Mouse (Mus musculus) CH12.LX (cell line): ENCODE results near the gene Coq6. TPM values are rescaled to one million over a fixed set of nuclear protein-coding genes. Genes with fewer than 3 reads are reported as not detected.
A peak's percentile ranks its signal among the peaks of the same experiment; 100 is the strongest.

Experiments
- DNase-seq: peaks from one replicate; pipeline ENCODE4 v3.0.0-alpha.2; 2013; ENCODE audit errors: extremely low read depth
- H3K27ac ChIP-seq: 2 replicates; pipeline ENCODE4 v1.5.1; 2012; ENCODE audit warnings: low read depth, mild to moderate bottlenecking, control low read depth, moderate library complexity; ENCODE audit not compliant: insufficient read depth
- H3K27me3 ChIP-seq: replicated peaks from 2 replicates; pipeline ENCODE3; 2012; ENCODE audit warnings: inconsistent platforms
- H3K36me3 ChIP-seq, 2 experiments: replicated peaks in 1 of 2; 2 replicates each; pipeline versions ENCODE3 to v1.6.1; 2012; ENCODE audit warnings: inconsistent platforms in 1 of 2, low read length in 1 of 2, mild to moderate bottlenecking in 1 of 2, mixed read lengths in 1 of 2, moderate library complexity in 1 of 2; ENCODE audit not compliant: control insufficient read depth in 1 of 2, insufficient read depth in 1 of 2
- H3K4me1 ChIP-seq, 2 experiments: 2 replicates each; pipeline ENCODE4 v1.6.1; 2012; ENCODE audit warnings: inconsistent platforms in 1 of 2, moderate library complexity in 1 of 2; ENCODE audit not compliant: insufficient read depth in 2 of 2, control insufficient read depth in 1 of 2
- H3K4me2 ChIP-seq: 2 replicates; pipeline ENCODE4 v1.6.1; 2012; ENCODE audit warnings: low read depth, mild to moderate bottlenecking, control low read depth; ENCODE audit not compliant: poor library complexity, insufficient read depth, severe bottlenecking
- H3K4me3 ChIP-seq, 3 experiments: fragments of 150-350 bp in 1 of 3; sonication (generic) in 1 of 3; replicated peaks in 1 of 3; 2 replicates each; pipeline versions ENCODE3 to v1.5.1; 2011 to 2012; ENCODE audit warnings: low read depth in 2 of 3, low read length in 2 of 3, mild to moderate bottlenecking in 2 of 3, moderate library complexity in 2 of 3, control low read depth in 1 of 3, improper control_type of control experiment in 1 of 3, inconsistent platforms in 1 of 3, mixed read lengths in 1 of 3; ENCODE audit not compliant: poor library complexity in 1 of 3
- H3K79me2 ChIP-seq: replicated peaks from 2 replicates; pipeline ENCODE4 v1.6.1; 2012; ENCODE audit warnings: mild to moderate bottlenecking, moderate library complexity; ENCODE audit not compliant: control insufficient read depth, poor library complexity, insufficient read depth, severe bottlenecking; ENCODE audit errors: extremely low read depth
- H3K9ac ChIP-seq: 2 replicates; pipeline ENCODE4 v1.6.1; 2012; ENCODE audit warnings: low read depth, mild to moderate bottlenecking, control low read depth, moderate library complexity; ENCODE audit not compliant: insufficient read depth
- H3K9me3 ChIP-seq: replicated peaks from 2 replicates; pipeline ENCODE3; 2012; ENCODE audit warnings: low read length, inconsistent platforms, mixed read lengths
- BHLHE40 ChIP-seq: IDR thresholded peaks from 2 replicates; pipeline ENCODE4 v1.6.1; 2011; ENCODE audit warnings: mild to moderate bottlenecking, low read depth, low read length, improper control_type of control experiment
- CHD1 ChIP-seq: IDR thresholded peaks from 2 replicates; pipeline ENCODE4 v1.6.1; 2012; ENCODE audit warnings: low read depth, low read length, improper control_type of control experiment, inconsistent platforms
- CHD2 ChIP-seq: IDR thresholded peaks from 2 replicates; pipeline ENCODE4 v1.6.1; 2011; ENCODE audit warnings: low read length, improper control_type of control experiment
- CTCF ChIP-seq, 2 experiments: IDR thresholded peaks in 1 of 2; conservative IDR thresholded peaks in 1 of 2; 2 replicates each; pipeline ENCODE4 v1.5.1; 2011 to 2012; ENCODE audit warnings: low read depth in 2 of 2, low read length in 2 of 2, improper control_type of control experiment in 1 of 2, inconsistent platforms in 1 of 2, mild to moderate bottlenecking in 1 of 2, moderate library complexity in 1 of 2
- E2F4 ChIP-seq: IDR thresholded peaks from 2 replicates; pipeline ENCODE4 v1.6.1; 2011; ENCODE audit warnings: low read depth, low read length, improper control_type of control experiment; ENCODE audit not compliant: insufficient replicate concordance
- ELF1 ChIP-seq: IDR thresholded peaks from 2 replicates; pipeline ENCODE4 v1.6.1; 2014; ENCODE audit warnings: low read depth, mild to moderate bottlenecking, inconsistent platforms, low read length, improper control_type of control experiment
- EP300 ChIP-seq: IDR thresholded peaks from 2 replicates; pipeline ENCODE4 v1.6.1; 2011; ENCODE audit warnings: low read length, improper control_type of control experiment
- ETS1 ChIP-seq: conservative IDR thresholded peaks from 2 replicates; pipeline ENCODE4 v1.6.1; 2012; ENCODE audit warnings: low read depth, mild to moderate bottlenecking, inconsistent platforms, low read length, improper control_type of control experiment, moderate library complexity
- GABPA ChIP-seq: IDR thresholded peaks from 2 replicates; pipeline ENCODE4 v1.6.1; 2012; ENCODE audit warnings: low read depth, low read length, improper control_type of control experiment, inconsistent platforms; ENCODE audit not compliant: insufficient replicate concordance
- HCFC1 ChIP-seq: IDR thresholded peaks from 2 replicates; pipeline ENCODE4 v1.6.1; 2012; ENCODE audit warnings: low read depth, mild to moderate bottlenecking, inconsistent platforms, low read length, improper control_type of control experiment
- IRF4 ChIP-seq: IDR thresholded peaks from 2 replicates; pipeline ENCODE4 v1.6.1; 2014; ENCODE audit warnings: low read depth, mild to moderate bottlenecking, inconsistent platforms, low read length, improper control_type of control experiment
- JUN ChIP-seq: IDR thresholded peaks from 2 replicates; pipeline ENCODE4 v1.6.1; 2011; ENCODE audit warnings: low read depth, mild to moderate bottlenecking, low read length, improper control_type of control experiment, moderate library complexity; ENCODE audit not compliant: insufficient read depth
- JUND ChIP-seq: conservative IDR thresholded peaks from 2 replicates; pipeline ENCODE4 v1.6.1; 2011; ENCODE audit warnings: low read depth, low read length, improper control_type of control experiment
- KAT2A ChIP-seq: IDR thresholded peaks from 2 replicates; pipeline ENCODE4 v1.6.1; 2012; ENCODE audit warnings: low read length, improper control_type of control experiment, inconsistent platforms; ENCODE audit not compliant: insufficient replicate concordance
- MAFK ChIP-seq: IDR thresholded peaks from 2 replicates; pipeline ENCODE4 v1.6.1; 2011; ENCODE audit warnings: low read length, improper control_type of control experiment; ENCODE audit not compliant: insufficient replicate concordance
- MAX ChIP-seq: IDR thresholded peaks from 2 replicates; pipeline ENCODE4 v1.6.1; 2011; ENCODE audit warnings: low read length, improper control_type of control experiment
- MAZ ChIP-seq: IDR thresholded peaks from 2 replicates; pipeline ENCODE4 v1.6.1; 2012; ENCODE audit warnings: low read depth, mild to moderate bottlenecking, inconsistent platforms, low read length, improper control_type of control experiment, moderate library complexity
- MEF2A ChIP-seq: IDR thresholded peaks from 2 replicates; pipeline ENCODE4 v1.6.1; 2014; ENCODE audit warnings: low read depth, mild to moderate bottlenecking, inconsistent platforms, low read length, improper control_type of control experiment, borderline replicate concordance
- MXI1 ChIP-seq: IDR thresholded peaks from 2 replicates; pipeline ENCODE4 v1.6.1; 2011; ENCODE audit warnings: mild to moderate bottlenecking, low read depth, low read length, improper control_type of control experiment
- MYC ChIP-seq: IDR thresholded peaks from 2 replicates; pipeline ENCODE4 v1.6.1; 2011; ENCODE audit warnings: low read depth, mild to moderate bottlenecking, improper control_type of control experiment, low read length
- NELFE ChIP-seq: IDR thresholded peaks from 2 replicates; pipeline ENCODE4 v1.6.1; 2011; ENCODE audit warnings: low read depth, low read length, improper control_type of control experiment
- PAX5 ChIP-seq: IDR thresholded peaks from 2 replicates; pipeline ENCODE4 v1.6.1; 2012; ENCODE audit warnings: low read length, inconsistent platforms, mixed read lengths
- POLR2A ChIP-seq: IDR thresholded peaks from 2 replicates; pipeline ENCODE4 v1.6.1; 2011; ENCODE audit warnings: low read depth, mild to moderate bottlenecking, improper control_type of control experiment, low read length
- POLR2AphosphoS2 ChIP-seq: IDR thresholded peaks from 2 replicates; pipeline ENCODE4 v1.6.1; 2011; ENCODE audit warnings: low read depth, low read length, improper control_type of control experiment
- RAD21 ChIP-seq: IDR thresholded peaks from 2 replicates; pipeline ENCODE4 v1.6.1; 2011; ENCODE audit warnings: low read depth, mild to moderate bottlenecking, low read length, improper control_type of control experiment, moderate library complexity
- RCOR1 ChIP-seq: conservative IDR thresholded peaks from 2 replicates; pipeline ENCODE4 v1.6.1; 2012; ENCODE audit warnings: low read depth, mild to moderate bottlenecking, inconsistent platforms, low read length, improper control_type of control experiment
- SIN3A ChIP-seq: IDR thresholded peaks from 2 replicates; pipeline ENCODE4 v1.6.1; 2012; ENCODE audit warnings: low read length, improper control_type of control experiment, inconsistent platforms
- SMC3 ChIP-seq: IDR thresholded peaks from 2 replicates; pipeline ENCODE4 v1.6.1; 2011; ENCODE audit warnings: low read depth, low read length, improper control_type of control experiment
- TBP ChIP-seq: conservative IDR thresholded peaks from 2 replicates; pipeline ENCODE4 v1.6.1; 2011; ENCODE audit warnings: low read depth, low read length, improper control_type of control experiment
- TCF12 ChIP-seq: IDR thresholded peaks from 2 replicates; pipeline ENCODE4 v1.6.1; 2014; ENCODE audit warnings: low read depth, mild to moderate bottlenecking, inconsistent platforms, low read length, improper control_type of control experiment
- UBTF ChIP-seq: IDR thresholded peaks from 2 replicates; pipeline ENCODE4 v1.6.1; 2012; ENCODE audit warnings: low read depth, mild to moderate bottlenecking, inconsistent platforms, low read length, improper control_type of control experiment, moderate library complexity
- USF1 ChIP-seq: IDR thresholded peaks from 2 replicates; pipeline ENCODE4 v1.6.1; 2014; ENCODE audit warnings: low read depth, mild to moderate bottlenecking, inconsistent platforms, low read length, improper control_type of control experiment
- USF2 ChIP-seq: conservative IDR thresholded peaks from 2 replicates; pipeline ENCODE4 v1.6.1; 2011; ENCODE audit warnings: low read depth, low read length, improper control_type of control experiment
- ZC3H11A ChIP-seq: IDR thresholded peaks from 2 replicates; pipeline ENCODE4 v1.6.1; 2012; ENCODE audit warnings: low read depth, mild to moderate bottlenecking, inconsistent platforms, low read length, improper control_type of control experiment
- ZKSCAN1 ChIP-seq: IDR thresholded peaks from 2 replicates; pipeline ENCODE4 v1.6.1; 2012; ENCODE audit warnings: low read depth, inconsistent platforms, low read length, improper control_type of control experiment, borderline replicate concordance
- ZMIZ1 ChIP-seq: IDR thresholded peaks from 2 replicates; pipeline ENCODE4 v1.6.1; 2012; ENCODE audit warnings: low read depth, mild to moderate bottlenecking, inconsistent platforms, low read length, improper control_type of control experiment
- ZNF384 ChIP-seq: IDR thresholded peaks from 2 replicates; pipeline ENCODE4 v1.6.1; 2012; ENCODE audit warnings: low read depth, low read length, improper control_type of control experiment, inconsistent platforms
- dilution Hi-C: fragments of 300-500 bp; cut with MboI; formaldehyde crosslinking; loops from 2 replicates; pipeline ENCODE4 v1.14.3; 2020; ENCODE audit warnings: low sequenced_read_pairs; ENCODE audit not compliant: extremely low pct_unique_long_range_greater_than_20kb, extremely low pct_ligation_motif_present
- in situ Hi-C: fragments of 300-500 bp; cut with MboI; formaldehyde crosslinking; loops from 3 replicates; pipeline ENCODE4 v1.14.3; 2019; ENCODE audit warnings: low sequenced_read_pairs, low pct_ligation_motif_present, low pct_unique_long_range_greater_than_20kb, mixed read lengths
- polyA plus RNA-seq: library from polyadenylated mRNA; unstranded; fragments of >175 nt; gene quantifications from 2 replicates; pipeline ENCODE4 v1.2.1, GENCODE M21; 2012; ENCODE audit warnings: low read depth; ENCODE audit not compliant: insufficient read length
- total RNA-seq, 2 experiments: library from RNA; depleted of rRNA; stranded (reverse); fragments of 300-350 nt in 1 of 2; fragments of >200 nt in 1 of 2; gene quantifications; 2 replicates each; pipeline ENCODE4 v1.2.3; 2012 to 2014

Coq6 gene
- total RNA-seq (2012; rRNA removed) = 35.0 and 37.8 TPM in 2 replicates
- total RNA-seq (2014; rRNA removed) = 31.9 and 37.9 TPM in 2 replicates
- 23.6 and 35.5 TPM in 2 replicates for polyA plus RNA-seq

GRCm38 (mm10) chr12:84361555-84362489 lies at the start of gene Coq6, which contains the start of gene Fam161b:
TSS of gene Coq6 (plus strand) at chr12:84361657.
TSS of gene Fam161b (minus strand) at chr12:84361833.
- Histone ChIP-seq H3K79me2 (peaks cover 21% of the 10 kb centered on the region), H3K4me3 (peak within 1 kb of the TSS; percentile 89 to 100 (median 90)), H3K4me2 (peak within 1 kb of the TSS; percentile 81), H3K27ac (peak within 1 kb of the TSS; percentile 29; the same call in 1 of the 2 replicates), H3K9me3 (no peaks in the 10 kb centered on the region), H3K4me1 (peaks cover 4 to 26% of the 10 kb centered on the region in 2 experiments; a peak in 3 of 4 replicates), H3K36me3 (peaks cover under 1 to 14% of the 10 kb centered on the region in 2 experiments), H3K9ac (peak within 1 kb of the TSS; percentile 72), H3K27me3 (no peaks in the 10 kb centered on the region)
- in situ Hi-C loops (no loop called here), dilution Hi-C loops (no loop called here)
- DNase-seq = peak; percentile 99
- TF ChIP-seq E2F4 (peak; percentile 78; the same call in 1 of the 2 replicates), ZKSCAN1 (no peak), JUN (no peak), ZNF384 (no peak), JUND (no peak), ELF1 (peak; percentile 84), CTCF (conservative IDR thresholded peaks at IDR 0.05 in 1 of 2, IDR thresholded peaks at IDR 0.05 in 1 of 2; ENCODE audit: low read depth in 2 of 2, low read length in 2 of 2) (no peak), POLR2A (peak; percentile 86), SMC3 (no peak), TBP (no peak; the same call in 1 of the 2 replicates), MAFK (no peak), MXI1 (peak; percentile 93), MAZ (no peak), IRF4 (peak; percentile 12; the same call in 1 of the 2 replicates), SIN3A (peak; percentile 99), HCFC1 (peak; percentile 93), KAT2A (peak; percentile 89; the same call in 1 of the 2 replicates), USF1 (no peak), CHD2 (peak; percentile 96), RCOR1 (no peak), BHLHE40 (no peak), ZMIZ1 (no peak), USF2 (no peak), NELFE (peak; percentile 71), GABPA (no peak; the same call in 1 of the 2 replicates), ETS1 (no peak), MEF2A (0 out of 2 replicates have a peak, but pooled peaks have one; percentile 7), MAX (peak; percentile 59; the same call in 1 of the 2 replicates), CHD1 (no peak), EP300 (no peak), ZC3H11A (no peak), RAD21 (no peak), MYC (no peak), PAX5 (no peak), TCF12 (peak; percentile 84), POLR2AphosphoS2 (no peak), UBTF (no peak)
